Mouse (Mus musculus): ENCODE results near the gene Dph6.

DNA sequence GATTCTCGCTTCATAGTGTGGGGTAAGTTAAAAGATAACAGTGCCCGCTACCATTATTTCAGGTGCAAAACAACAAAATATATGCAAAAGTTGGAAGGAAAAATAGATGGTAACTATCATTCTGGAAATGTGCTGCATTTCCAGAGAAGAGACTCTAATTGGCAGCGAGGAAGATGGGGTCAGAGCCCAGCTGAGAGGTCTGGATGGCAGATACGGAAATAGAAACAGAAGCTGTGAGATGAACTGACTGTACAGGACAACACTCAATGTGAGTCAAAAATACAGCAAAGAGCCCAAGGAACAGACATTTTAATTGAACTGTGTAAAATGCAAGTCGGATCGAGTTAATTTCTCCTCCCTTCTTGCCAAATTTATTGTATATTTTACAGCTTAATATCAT, 114.3 kb downstream of the Dph6 start:
- no peak for TF ChIP-seq CTCF (IDR thresholded peaks at IDR 0.05; ENCODE audit: insufficient read depth, low read length)
- no peak for TF ChIP-seq POLR2A (IDR thresholded peaks at IDR 0.05; ENCODE audit: borderline replicate concordance, extremely low read depth, low read depth, low read length)

Data from lung, adult 2 months (tissue).